Mouse (Mus musculus) embryonic facial prominence, embryonic 14.5 days (tissue): ENCODE results near the gene Tgfb3. TPM values are rescaled to one million over a fixed set of nuclear protein-coding genes. Genes with fewer than 3 reads are reported as not detected.

ENCODE experiments used
- ATAC-seq: fragments of 200-750 bp; cut with Nextera tagmentation; 2 replicates; pipeline ENCODE4 v1.8.0; 2017; ENCODE audit warnings: low read depth, moderate number of reproducible peaks, moderate TSS enrichment
- DNase-seq: peaks from one replicate; pipeline ENCODE4 v3.0.0-alpha.2; 2015; ENCODE audit warnings: low spot score
- H3K27ac ChIP-seq: fragments of 300-500 bp; sonication (generic); replicated peaks from 2 replicates; pipeline ENCODE4 v1.5.1; 2014; ENCODE audit warnings: low read depth, mild to moderate bottlenecking, low read length, moderate library complexity
- H3K27me3 ChIP-seq: fragments of 300-500 bp; sonication (generic); replicated peaks from 2 replicates; pipeline ENCODE4 v1.6.1; 2014; ENCODE audit warnings: low read length; ENCODE audit not compliant: control insufficient read depth, insufficient read depth
- H3K36me3 ChIP-seq: fragments of 300-500 bp; sonication (generic); 2 replicates; pipeline ENCODE4 v1.6.1; 2014; ENCODE audit warnings: low read length, mixed read lengths; ENCODE audit not compliant: control insufficient read depth, insufficient read depth
- H3K4me1 ChIP-seq: fragments of 300-500 bp; sonication (generic); 2 replicates; pipeline ENCODE4 v1.6.1; 2014; ENCODE audit warnings: antibody characterized with exemption, low read length; ENCODE audit not compliant: control insufficient read depth, insufficient read depth
- H3K4me2 ChIP-seq: fragments of 300-500 bp; sonication (generic); 2 replicates; pipeline ENCODE4 v1.6.1; 2014; ENCODE audit warnings: low read depth, mild to moderate bottlenecking, low read length, moderate library complexity, mixed read lengths
- H3K4me3 ChIP-seq: fragments of 300-500 bp; sonication (generic); 2 replicates; pipeline ENCODE4 v1.5.1; 2014; ENCODE audit warnings: low read depth, mild to moderate bottlenecking, low read length
- H3K9ac ChIP-seq: fragments of 300-500 bp; sonication (generic); 2 replicates; pipeline ENCODE4 v1.6.1; 2014; ENCODE audit warnings: low read depth, mild to moderate bottlenecking, low read length, moderate library complexity, mixed read lengths
- H3K9me3 ChIP-seq: fragments of 300-500 bp; sonication (generic); 2 replicates; pipeline ENCODE4 v1.6.1; 2016; ENCODE audit warnings: low read length; ENCODE audit not compliant: control insufficient read depth
- WGBS: fragments of 180-500 bp; shearing (Covaris S2); extraction: QIAGEN DNeasy Blood & Tissue Kit; methylation state at CpG from one replicate; pipeline ENCODE4 v1.1.7; 2014; 5-methylcytosine and 5-hydroxymethylcytosine counted together
- polyA plus RNA-seq: library from polyadenylated mRNA; unstranded; fragments of >200 nt; fragmentation: Nextera tagmentation; extraction: Ambion mirVana; gene quantifications from 2 replicates; pipeline ENCODE4 v1.2.1, GENCODE M21; 2014

Gene Tgfb3
- polyA plus RNA-seq, 1 experiment from 2014 or later = 59.4 TPM

- H3K9me3 ChIP-seq = no peaks in the 10 kb centered on the region
- H3K4me3 ChIP-seq = peak overlapping the region; percentile 52
- H3K4me1 ChIP-seq = peaks cover 9% of the 10 kb centered on the region
- no peak for DNase-seq
- no peak for ATAC-seq
- H3K9ac ChIP-seq = peak overlapping the region; percentile 81
- WGBS = 10% methylated on average over 11 of the region's 11 CpGs
- peak overlapping the region; percentile 98 for H3K27ac ChIP-seq
- H3K4me2 ChIP-seq = peak overlapping the region; percentile 72
- H3K36me3 ChIP-seq = 0 out of 2 replicates have a peak, but pooled peaks cover 4% of the 10 kb centered on the region
- no peaks in the 10 kb centered on the region for H3K27me3 ChIP-seq
Observed at GRCm38 (mm10) chr12:86077736-86078135, 1.1 kb downstream of the Tgfb3 start.

- DNase-seq (no peak), ATAC-seq (no peak)
- H3K4me3 ChIP-seq = peak overlapping the region; percentile 52
- H3K27ac ChIP-seq = peak overlapping the region; percentile 98
- H3K4me1 ChIP-seq = peaks cover 9% of the 10 kb centered on the region
- WGBS = 13% methylated on average over 8 of the region's 8 CpGs
- H3K27me3 ChIP-seq = no peaks in the 10 kb centered on the region
- H3K9ac ChIP-seq = peak overlapping the region; percentile 81
- H3K9me3 ChIP-seq = no peaks in the 10 kb centered on the region
- H3K36me3 ChIP-seq = peaks cover 6% of the 10 kb centered on the region; the same call in 1 of the 2 replicates
- H3K4me2 ChIP-seq = peak overlapping the region; percentile 72
Observed at GRCm38 (mm10) chr12:86077322-86077721, 1.5 kb downstream of the Tgfb3 start.

- DNase-seq = peak; percentile 46
Observed at GRCm38 (mm10) chr12:86076321-86076901, 2.4 kb downstream of the Tgfb3 start.

GRCm38 (mm10) chr12:86075358-86075757 is 3.5 kb downstream of the Tgfb3 start:
- Histone ChIP-seq H3K9me3 (no peaks in the 10 kb centered on the region), H3K36me3 (peaks cover 14% of the 10 kb centered on the region), H3K4me1 (peaks cover 9% of the 10 kb centered on the region), H3K4me3 (peak overlapping the region; percentile 52), H3K4me2 (peak overlapping the region; percentile 72), H3K27ac (no peak overlapping the region), H3K9ac (peak overlapping the region; percentile 81; the same call in 1 of the 2 replicates), H3K27me3 (no peaks in the 10 kb centered on the region)
- WGBS = 91% methylated on average over 7 of the region's 7 CpGs
- ATAC-seq (no peak), DNase-seq (no peak)

More at GRCm38 (mm10) chr12:86076321-86076901, 2.4 kb downstream of the Tgfb3 start:
- peaks cover 14% of the 10 kb centered on the region for H3K36me3 ChIP-seq
- ATAC-seq = no peak
- no peaks in the 10 kb centered on the region for H3K9me3 ChIP-seq
- H3K4me1 ChIP-seq = peaks cover 9% of the 10 kb centered on the region
- peak overlapping the region; percentile 52 for H3K4me3 ChIP-seq
- 7% methylated on average over 13 of the region's 13 CpGs for WGBS
- no peaks in the 10 kb centered on the region for H3K27me3 ChIP-seq
- H3K9ac ChIP-seq = peak overlapping the region; percentile 81
- H3K27ac ChIP-seq = no peak overlapping the region
- peak overlapping the region; percentile 72 for H3K4me2 ChIP-seq

GRCm38 (mm10) chr12:86074681-86075080 is 4.2 kb downstream of the Tgfb3 start:
- peaks cover 14% of the 10 kb centered on the region for H3K36me3 ChIP-seq
- H3K4me2 ChIP-seq = 0 out of 2 replicates have a peak overlapping the region, but pooled peaks have one; percentile 72
- H3K9me3 ChIP-seq = no peaks in the 10 kb centered on the region
- H3K4me1 ChIP-seq = peaks cover 9% of the 10 kb centered on the region
- H3K4me3 ChIP-seq = no peak overlapping the region
- ATAC-seq (no peak), DNase-seq (no peak)
- 85% methylated on average over 12 of the region's 12 CpGs for WGBS
- H3K27me3 ChIP-seq = no peaks in the 10 kb centered on the region
- no peak overlapping the region for H3K27ac ChIP-seq
- H3K9ac ChIP-seq = no peak overlapping the region

GRCm38 (mm10) chr12:86071432-86071831 is 7.4 kb downstream of the Tgfb3 start:
- 87% methylated on average over 6 of the region's 6 CpGs for WGBS
- Histone ChIP-seq H3K4me2 (no peak overlapping the region), H3K9ac (no peak overlapping the region), H3K36me3 (peaks cover 42% of the 10 kb centered on the region), H3K9me3 (no peaks in the 10 kb centered on the region), H3K27ac (no peak overlapping the region), H3K4me1 (peaks cover 9% of the 10 kb centered on the region), H3K27me3 (no peaks in the 10 kb centered on the region), H3K4me3 (no peak overlapping the region)
- no peak for DNase-seq
- no peak for ATAC-seq

GRCm38 (mm10) chr12:86064796-86065195 is 14.0 kb downstream of the Tgfb3 start:
- no peaks in the 10 kb centered on the region for H3K27me3 ChIP-seq

GRCm38 (mm10) chr12:86059341-86059740 is 19.5 kb downstream of the Tgfb3 start:
- ATAC-seq (no peak), DNase-seq (no peak)
- Histone ChIP-seq H3K9ac (no peak overlapping the region), H3K36me3 (peaks cover 68% of the 10 kb centered on the region), H3K27ac (no peak overlapping the region), H3K4me1 (no peaks in the 10 kb centered on the region), H3K27me3 (no peaks in the 10 kb centered on the region), H3K9me3 (no peaks in the 10 kb centered on the region), H3K4me2 (no peak overlapping the region), H3K4me3 (no peak overlapping the region)
- 83% methylated on average over 6 of the region's 6 CpGs for WGBS

More at GRCm38 (mm10) chr12:86064796-86065195, 14.0 kb downstream of the Tgfb3 start:
- H3K9ac ChIP-seq = no peak overlapping the region
- no peak overlapping the region for H3K4me2 ChIP-seq
- H3K27ac ChIP-seq = no peak overlapping the region
- peaks cover 77% of the 10 kb centered on the region for H3K36me3 ChIP-seq
- H3K4me3 ChIP-seq = no peak overlapping the region
- no peaks in the 10 kb centered on the region for H3K9me3 ChIP-seq
- DNase-seq (no peak), ATAC-seq (no peak)
- H3K4me1 ChIP-seq = no peaks in the 10 kb centered on the region

- DNase-seq (no peak), ATAC-seq (no peak)
- Histone ChIP-seq H3K4me1 (no peaks in the 10 kb centered on the region), H3K27ac (no peak overlapping the region), H3K9ac (no peak overlapping the region), H3K4me2 (no peak overlapping the region), H3K9me3 (no peaks in the 10 kb centered on the region), H3K36me3 (peaks cover 51% of the 10 kb centered on the region), H3K27me3 (no peaks in the 10 kb centered on the region), H3K4me3 (no peak overlapping the region)
- WGBS = 85% methylated on average over 8 of the region's 8 CpGs
Observed at GRCm38 (mm10) chr12:86057516-86057915, 21.3 kb downstream of the Tgfb3 start.
